Mouse (Mus musculus) ES-E14 (cell line): ENCODE results near the gene Trp53tg5. TPM values are rescaled to one million over a fixed set of nuclear protein-coding genes. Genes with fewer than 3 reads are reported as not detected.

ENCODE experiments used
- DNase-seq: peaks from one replicate; pipeline ENCODE4 v3.0.0-alpha.2; 2013; ENCODE audit warnings: low read depth, low spot score
- H3K27ac ChIP-seq: 2 replicates; pipeline ENCODE4 v1.5.1; 2012; ENCODE audit warnings: low read depth, mild to moderate bottlenecking, low read length, moderate library complexity, mixed read lengths; ENCODE audit not compliant: poor library complexity, insufficient read depth, severe bottlenecking
- H3K36me3 ChIP-seq: 2 replicates; pipeline ENCODE4 v1.6.1; 2012; ENCODE audit warnings: mild to moderate bottlenecking, low read length, moderate library complexity, mixed read lengths; ENCODE audit not compliant: control insufficient read depth, poor library complexity, insufficient read depth, severe bottlenecking
- H3K4me1 ChIP-seq, 2 experiments: fragments of 150-350 bp in 1 of 2; sonication (generic) in 1 of 2; 2 replicates each; pipeline ENCODE4 v1.6.1; 2012; ENCODE audit warnings: low read length in 2 of 2, mild to moderate bottlenecking in 1 of 2, mixed read lengths in 1 of 2; ENCODE audit not compliant: control insufficient read depth in 2 of 2, insufficient read depth in 2 of 2, poor library complexity in 1 of 2
- H3K4me3 ChIP-seq, 2 experiments: fragments of 150-350 bp in 1 of 2; sonication (generic) in 1 of 2; 2 replicates each; pipeline ENCODE4 v1.5.1; 2012; ENCODE audit warnings: low read length in 2 of 2, low read depth in 1 of 2, mild to moderate bottlenecking in 1 of 2, mixed read lengths in 1 of 2; ENCODE audit not compliant: insufficient read depth in 1 of 2, poor library complexity in 1 of 2, severe bottlenecking in 1 of 2
- H3K9ac ChIP-seq: 2 replicates; pipeline ENCODE4 v1.6.1; 2012; ENCODE audit warnings: low read depth, mild to moderate bottlenecking, low read length, mixed read lengths; ENCODE audit not compliant: poor library complexity, insufficient read depth, severe bottlenecking
- H3K9me3 ChIP-seq: fragments of 150-350 bp; sonication (generic); 2 replicates; pipeline ENCODE4 v1.6.1; 2012; ENCODE audit warnings: low read depth, mild to moderate bottlenecking, low read length; ENCODE audit not compliant: control insufficient read depth, insufficient read depth
- CHD2 ChIP-seq: IDR thresholded peaks from 2 replicates; pipeline ENCODE4 v1.6.1; 2014; ENCODE audit warnings: mild to moderate bottlenecking, low read depth, low read length, inconsistent platforms
- HCFC1 ChIP-seq: IDR thresholded peaks from 2 replicates; pipeline ENCODE4 v1.6.1; 2012; ENCODE audit warnings: low read length, inconsistent platforms, borderline replicate concordance; ENCODE audit not compliant: insufficient read depth
- MAFK ChIP-seq: IDR thresholded peaks from 2 replicates; pipeline ENCODE4 v1.6.1; 2014; ENCODE audit warnings: mild to moderate bottlenecking, low read depth, low read length, inconsistent platforms; ENCODE audit not compliant: insufficient read depth
- ZC3H11A ChIP-seq: IDR thresholded peaks from 2 replicates; pipeline ENCODE4 v1.6.1; 2012; ENCODE audit warnings: low read depth, mild to moderate bottlenecking, inconsistent platforms, low read length, borderline replicate concordance
- ZNF384 ChIP-seq: IDR thresholded peaks from 2 replicates; pipeline ENCODE4 v1.6.1; 2012; ENCODE audit warnings: low read depth, low read length, inconsistent platforms
- in situ Hi-C, 2 experiments: fragments of 600-800 bp; cut with MboI; formaldehyde crosslinking; loops; one replicate each; pipeline ENCODE4 v1.15.1; 2025; ENCODE audit warnings: low sequenced_read_pairs in 2 of 2, inconsistent platforms in 1 of 2; ENCODE audit not compliant: unreplicated experiment in 2 of 2
- total RNA-seq: library from RNA; depleted of rRNA; stranded (reverse); fragments of 300-350 nt; gene quantifications from 2 replicates; pipeline ENCODE4 v1.2.3, GENCODE M21; 2012

Gene Trp53tg5
- total RNA-seq, 1 experiment: 0.22 TPM

GRCm38 (mm10) chr2:164518266-164519170 is 45.0 kb upstream of the Trp53tg5 start:
- no peak for TF ChIP-seq ZC3H11A
- TF ChIP-seq MAFK: no peak
- TF ChIP-seq HCFC1: no peak
- no peak for TF ChIP-seq CHD2
- TF ChIP-seq ZNF384: no peak
- Histone ChIP-seq H3K9ac (no peak overlapping the region), H3K27ac (no peak overlapping the region), H3K36me3 (no peaks in the 10 kb centered on the region), H3K4me3 (no peak overlapping the region), H3K9me3 (no peaks in the 10 kb centered on the region), H3K4me1 (peaks cover 3 to 4% of the 10 kb centered on the region in 2 experiments; a peak in 3 of 4 replicates)
- DNase-seq: no peak
- in situ Hi-C loops: no loop called here

GRCm38 (mm10) chr2:164517485-164518221 is 44.1 kb upstream of the Trp53tg5 start:
- Histone ChIP-seq H3K9ac (no peak overlapping the region), H3K27ac (no peak overlapping the region), H3K4me1 (peaks cover 4 to 6% of the 10 kb centered on the region in 2 experiments; a peak in 3 of 4 replicates), H3K4me3 (no peak overlapping the region), H3K9me3 (no peaks in the 10 kb centered on the region), H3K36me3 (no peaks in the 10 kb centered on the region)
- peak; percentile 66 for DNase-seq
- TF ChIP-seq CHD2 (no peak), HCFC1 (no peak), ZNF384 (no peak), MAFK (no peak), ZC3H11A (no peak)
- in situ Hi-C loops: no loop called here

GRCm38 (mm10) chr2:164516592-164516991 is 43.1 kb upstream of the Trp53tg5 start:
- H3K9me3 ChIP-seq: no peaks in the 10 kb centered on the region
- peaks cover 3 to 8% of the 10 kb centered on the region in 2 experiments; a peak in 2 of 4 replicates for H3K4me1 ChIP-seq
- no peak for DNase-seq
- H3K27ac ChIP-seq: no peak overlapping the region
- TF ChIP-seq MAFK (no peak), HCFC1 (no peak), ZC3H11A (no peak), ZNF384 (no peak), CHD2 (no peak)
- H3K36me3 ChIP-seq: no peaks in the 10 kb centered on the region
- in situ Hi-C loops: no loop called here
- H3K4me3 ChIP-seq: no peak overlapping the region
- no peak overlapping the region for H3K9ac ChIP-seq

GRCm38 (mm10) chr2:164515897-164516296 is 42.4 kb upstream of the Trp53tg5 start:
- Histone ChIP-seq H3K27ac (no peak overlapping the region), H3K9ac (no peak overlapping the region), H3K4me1 (peaks cover 0 to 12% of the 10 kb centered on the region in 2 experiments; a peak in 1 of 4 replicates), H3K4me3 (no peak overlapping the region), H3K36me3 (no peaks in the 10 kb centered on the region), H3K9me3 (no peaks in the 10 kb centered on the region)
- in situ Hi-C loops: no loop called here
- DNase-seq: no peak
- TF ChIP-seq HCFC1 (no peak), MAFK (no peak), ZNF384 (no peak), ZC3H11A (no peak), CHD2 (no peak)
